Mouse (Mus musculus) skeletal muscle tissue, adult 2 months (tissue): ENCODE results near the gene Mtrf1.
A peak's percentile ranks its signal among the peaks of the same experiment; 100 is the strongest.
"Not testable (repeated sequence)": the region's sequence is repeated elsewhere in the genome, so short reads cannot be mapped to it uniquely, and the experiment has no call there.

ENCODE experiments used
- DNase-seq: peaks from one replicate; pipeline ENCODE4 v3.0.0-alpha.2; 2012; ENCODE audit warnings: low read depth, low spot score

The Mtrf1 gene

DNA sequence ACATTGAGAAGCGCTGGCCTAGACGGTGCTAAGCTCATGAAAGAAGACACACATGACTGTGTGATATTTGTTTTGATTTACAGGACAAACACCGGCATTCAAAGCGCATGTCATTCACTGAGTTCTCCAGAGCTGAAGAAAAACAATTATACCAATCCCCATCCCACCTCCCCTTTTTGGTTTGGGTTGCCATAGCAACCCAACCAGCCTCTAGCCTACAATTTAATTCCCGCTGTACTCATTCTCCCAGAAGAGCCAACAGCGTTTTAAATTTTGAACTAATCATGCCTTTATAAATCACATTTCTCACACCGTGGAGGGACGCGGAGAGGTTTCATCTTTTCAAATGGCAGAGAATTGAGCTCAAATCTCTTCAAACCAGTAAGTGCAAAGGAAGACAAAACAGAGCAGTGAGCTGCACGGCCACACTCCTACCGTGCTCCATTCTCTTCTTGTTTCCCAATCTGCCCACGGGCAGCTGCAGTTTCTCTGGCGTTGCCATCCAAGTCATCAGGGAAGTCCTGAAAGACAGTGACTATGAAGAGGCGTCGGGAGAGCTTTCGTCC is 47.6 kb downstream of the Mtrf1 start:
- DNase-seq, result no peak

DNA sequence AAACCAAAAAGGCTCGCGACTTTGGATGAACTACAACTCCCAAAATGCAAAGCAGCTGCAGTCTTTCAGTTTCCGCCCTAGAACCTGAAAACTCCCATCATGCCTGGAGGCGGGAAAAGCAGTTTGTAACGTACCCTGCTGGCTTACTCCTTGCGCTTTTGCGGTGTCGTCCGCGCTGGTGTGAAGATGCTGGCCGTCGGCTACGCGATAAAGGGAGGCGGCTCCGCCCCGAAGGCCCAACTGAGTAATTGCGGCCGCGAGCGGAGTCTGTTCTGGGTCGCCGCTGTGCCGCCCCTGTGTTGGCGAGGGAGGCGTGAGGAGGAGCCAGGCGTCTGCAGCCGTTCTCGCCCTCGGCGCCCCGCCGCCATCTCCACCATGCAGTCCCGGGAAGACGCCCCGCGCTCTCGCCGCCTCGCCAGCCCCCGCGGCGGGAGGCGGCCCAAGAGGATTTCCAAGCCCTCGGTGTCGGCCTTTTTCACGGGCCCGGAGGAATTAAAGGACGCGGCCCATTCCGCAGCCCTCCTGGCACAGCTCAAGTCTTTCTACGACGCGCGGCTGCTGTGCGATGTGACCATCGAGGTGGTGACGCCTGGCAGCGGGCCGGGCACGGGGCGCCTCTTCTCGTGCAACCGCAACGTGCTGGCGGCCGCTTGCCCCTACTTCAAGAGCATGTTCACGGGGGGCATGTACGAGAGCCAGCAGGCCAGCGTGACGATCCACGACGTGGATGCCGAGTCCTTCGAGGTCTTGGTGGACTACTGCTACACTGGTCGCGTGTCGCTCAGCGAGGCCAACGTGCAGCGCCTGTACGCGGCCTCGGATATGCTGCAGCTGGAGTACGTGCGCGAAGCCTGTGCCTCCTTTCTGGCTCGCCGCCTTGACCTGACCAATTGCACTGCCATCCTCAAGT is 54.4 kb downstream of the Mtrf1 start, which contains the start of gene Kbtbd6:
Kbtbd6 (plus strand) TSS at position 155 of the 910 bp plus-strand sequence.
- DNase-seq, result peak; percentile 61

DNA sequence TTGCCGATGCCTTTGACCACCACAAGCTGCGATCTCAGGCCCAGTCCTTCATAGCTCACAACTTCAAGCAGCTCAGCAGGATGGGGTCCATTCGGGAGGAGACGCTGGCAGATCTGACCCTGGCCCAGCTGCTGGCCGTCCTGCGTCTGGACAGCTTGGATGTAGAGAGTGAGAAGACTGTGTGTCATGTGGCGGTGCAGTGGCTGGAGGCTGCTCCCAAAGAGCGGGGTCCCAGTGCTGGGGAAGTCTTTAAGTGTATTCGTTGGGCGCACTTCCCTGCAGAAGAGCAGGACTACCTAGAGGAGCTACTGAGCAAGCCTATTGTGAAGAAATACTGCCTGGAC is 55.0 kb downstream of the Mtrf1 start:
- DNase-seq, result not testable (repeated sequence)

GRCm38 (mm10) chr14:79460401-79460800 is 62.8 kb downstream of the Mtrf1 start:
- DNase-seq, result no peak

DNA sequence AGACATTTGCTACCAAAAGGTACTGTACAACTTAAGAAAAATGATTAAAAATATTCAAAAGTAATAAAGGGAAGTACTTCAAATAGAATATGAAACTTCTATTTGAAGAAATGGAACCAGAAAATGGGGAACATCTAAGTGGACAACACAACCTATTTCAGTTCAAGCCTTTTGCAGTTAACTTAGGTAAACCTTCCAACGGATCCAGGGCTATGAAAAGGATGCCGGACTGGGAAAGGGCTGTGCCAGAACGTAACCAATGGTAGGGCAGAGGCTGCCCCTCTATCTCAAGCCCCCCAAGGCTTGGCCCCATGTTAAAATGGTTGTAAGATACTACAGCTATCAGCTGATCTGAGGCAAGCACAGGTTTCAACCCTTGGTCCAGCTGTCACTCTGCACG is 63.4 kb downstream of the Mtrf1 start:
- DNase-seq, result no peak

DNA sequence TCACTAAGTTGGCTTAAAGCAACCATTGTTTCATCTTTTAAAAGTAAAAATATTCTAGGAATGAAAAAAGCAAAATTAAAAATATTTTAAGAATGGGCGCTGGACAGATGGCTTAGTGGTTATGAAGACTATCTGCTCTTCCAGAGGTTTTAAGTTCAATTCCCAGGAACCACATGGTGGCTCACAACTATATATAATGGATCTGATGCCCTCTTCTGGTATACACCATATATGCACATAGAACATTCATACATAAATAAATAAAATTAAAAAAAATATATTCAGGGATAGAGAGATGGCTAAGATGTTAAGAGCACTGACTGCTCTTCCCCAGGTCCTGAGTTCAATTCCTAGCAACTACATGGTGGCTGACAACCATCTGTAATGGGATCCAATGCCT is 68.1 kb downstream of the Mtrf1 start:
- no peak for DNase-seq

DNA sequence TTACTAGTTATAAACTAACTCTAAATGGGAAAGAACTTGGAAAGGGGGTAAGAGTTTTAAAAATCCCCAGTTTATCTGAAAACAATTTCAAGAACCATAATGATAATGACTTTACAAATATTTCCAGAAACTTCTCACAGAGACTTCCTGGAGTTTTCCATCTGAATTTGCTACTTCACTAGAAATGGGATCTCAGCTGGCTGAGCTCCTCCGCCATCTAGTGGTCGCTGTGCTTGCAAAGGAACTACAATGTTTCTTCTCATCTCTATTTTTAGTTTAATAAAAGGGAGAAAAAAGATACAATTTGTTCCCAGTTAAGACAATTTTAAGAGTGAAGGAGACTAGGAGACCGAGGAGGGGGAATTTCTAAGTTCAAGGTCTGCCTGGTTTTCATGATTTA is 70.0 kb downstream of the Mtrf1 start:
- no peak for DNase-seq
